Mouse (Mus musculus) thymus, adult 18-20 months (tissue): Measurements from ENCODE around the gene Adamtsl4.
A peak's percentile ranks its signal among the peaks of the same experiment; 100 is the strongest.
"Not testable (repeated sequence)": the region's sequence is repeated elsewhere in the genome, so short reads cannot be mapped to it uniquely, and the experiment has no call there.

ENCODE experiments used
- DNase-seq, 2 experiments: peaks; one replicate each; pipeline ENCODE4 v3.0.0; 2022; ENCODE audit warnings: mixed read lengths in 2 of 2

Adamtsl4 gene

DNA sequence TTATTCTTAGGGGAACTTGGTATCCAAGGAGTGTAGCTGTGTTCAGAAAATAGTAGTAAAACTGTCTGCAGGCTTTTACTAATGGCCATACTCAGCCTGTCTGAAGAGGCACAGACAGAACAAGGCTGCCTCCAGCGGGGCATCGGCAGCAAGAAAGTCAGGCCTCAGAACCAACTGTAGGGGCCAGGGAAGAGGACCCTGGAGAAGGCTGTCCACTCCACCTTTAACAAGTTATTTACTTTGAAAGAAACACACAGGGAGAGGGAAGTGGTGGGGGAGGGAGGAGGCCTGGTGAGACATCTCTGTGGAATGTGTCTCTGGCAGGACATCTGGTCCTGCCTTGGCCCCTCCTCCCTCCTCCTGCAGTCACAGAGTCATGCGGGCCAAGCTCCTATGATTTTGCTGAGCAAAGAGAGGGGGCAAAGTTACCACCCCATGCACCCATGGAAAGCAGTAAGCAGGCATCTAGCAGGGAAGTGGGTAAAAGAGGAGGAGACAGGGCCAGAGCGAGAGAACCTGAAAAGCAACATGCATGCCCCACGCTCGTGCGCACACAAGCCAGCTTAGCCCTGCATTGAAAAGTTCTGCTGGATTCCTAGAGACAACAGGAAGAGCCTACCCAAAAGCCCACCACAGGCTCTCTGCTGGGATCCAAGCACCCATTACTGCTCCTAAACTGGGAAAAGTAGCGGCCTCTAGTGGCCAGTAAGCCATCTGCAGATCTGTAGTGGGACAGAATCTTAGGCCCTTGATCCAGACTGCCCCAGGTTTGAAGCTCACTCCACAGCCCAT is 12.2 kb downstream of the Adamtsl4 start:
- peak; percentile 61 to 75 for DNase-seq

DNA sequence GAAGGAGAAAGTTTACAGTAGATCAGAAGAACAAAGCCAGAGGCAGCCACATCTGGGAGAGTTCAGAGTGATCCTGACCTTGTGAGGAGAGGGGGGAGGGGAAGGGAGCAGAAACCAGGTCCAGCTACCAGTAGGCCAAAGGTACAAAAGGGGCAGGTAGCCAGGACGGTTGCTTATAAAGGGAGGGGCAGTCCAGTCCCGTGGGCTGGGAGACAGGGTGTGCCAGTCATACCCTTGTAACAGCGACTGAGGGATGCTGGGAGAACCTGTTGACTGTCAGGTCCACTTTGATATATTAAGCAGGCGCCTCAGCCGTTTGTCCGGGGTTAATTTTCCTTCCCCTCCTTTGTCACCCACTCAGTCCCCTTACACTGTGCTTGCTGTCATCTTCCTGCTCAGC is 12.9 kb downstream of the Adamtsl4 start:
- peak in 1 of 2 experiments; percentile 62 for DNase-seq

DNA sequence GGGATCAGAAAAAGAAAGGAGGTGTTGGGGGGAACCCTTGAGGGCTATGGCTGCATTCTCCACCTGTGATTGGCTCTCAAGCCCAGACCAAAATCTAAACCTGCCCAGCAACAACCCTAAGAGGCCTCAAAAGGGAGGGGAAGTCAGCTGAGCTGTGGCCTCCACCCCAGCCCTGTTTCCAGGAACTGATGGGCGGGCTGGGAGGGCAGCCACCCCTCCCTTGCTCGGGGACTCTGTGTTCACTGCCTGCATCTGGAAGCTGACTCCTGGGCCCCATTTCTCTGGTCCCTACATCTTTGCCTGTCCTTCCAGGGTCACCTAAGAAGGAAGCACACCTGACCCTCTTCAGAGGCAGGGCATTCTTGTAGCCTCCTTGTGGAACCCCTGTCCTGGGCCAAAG is 13.5 kb downstream of the Adamtsl4 start:
- DNase-seq, result peak; percentile 77 to 90

DNA sequence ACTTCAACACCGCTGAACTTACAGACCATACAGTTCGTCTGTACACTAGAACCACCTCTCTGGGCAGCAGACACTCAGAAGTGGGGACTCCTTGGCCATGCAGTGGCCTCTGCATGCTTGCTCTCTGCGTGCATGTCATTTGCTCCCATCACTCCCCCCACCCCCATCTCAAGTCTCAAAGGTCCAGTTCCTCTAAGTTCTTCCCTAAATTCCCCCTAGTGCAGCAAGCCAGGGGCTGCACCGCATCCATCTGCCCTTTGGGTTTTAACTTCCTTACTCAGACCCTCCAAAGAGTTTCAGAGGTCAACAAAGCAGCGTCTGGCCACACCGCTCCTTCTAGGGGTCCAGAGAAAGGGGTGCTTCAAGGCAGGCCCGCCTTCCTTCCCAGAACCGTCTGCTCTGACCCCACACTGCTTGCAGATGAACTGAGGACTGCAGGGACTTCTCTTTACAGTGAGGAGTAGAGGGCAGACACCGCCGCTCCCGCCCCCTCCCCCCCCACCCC is 14.0 kb downstream of the Adamtsl4 start:
- peak in 1 of 2 experiments; percentile 36 for DNase-seq

DNA sequence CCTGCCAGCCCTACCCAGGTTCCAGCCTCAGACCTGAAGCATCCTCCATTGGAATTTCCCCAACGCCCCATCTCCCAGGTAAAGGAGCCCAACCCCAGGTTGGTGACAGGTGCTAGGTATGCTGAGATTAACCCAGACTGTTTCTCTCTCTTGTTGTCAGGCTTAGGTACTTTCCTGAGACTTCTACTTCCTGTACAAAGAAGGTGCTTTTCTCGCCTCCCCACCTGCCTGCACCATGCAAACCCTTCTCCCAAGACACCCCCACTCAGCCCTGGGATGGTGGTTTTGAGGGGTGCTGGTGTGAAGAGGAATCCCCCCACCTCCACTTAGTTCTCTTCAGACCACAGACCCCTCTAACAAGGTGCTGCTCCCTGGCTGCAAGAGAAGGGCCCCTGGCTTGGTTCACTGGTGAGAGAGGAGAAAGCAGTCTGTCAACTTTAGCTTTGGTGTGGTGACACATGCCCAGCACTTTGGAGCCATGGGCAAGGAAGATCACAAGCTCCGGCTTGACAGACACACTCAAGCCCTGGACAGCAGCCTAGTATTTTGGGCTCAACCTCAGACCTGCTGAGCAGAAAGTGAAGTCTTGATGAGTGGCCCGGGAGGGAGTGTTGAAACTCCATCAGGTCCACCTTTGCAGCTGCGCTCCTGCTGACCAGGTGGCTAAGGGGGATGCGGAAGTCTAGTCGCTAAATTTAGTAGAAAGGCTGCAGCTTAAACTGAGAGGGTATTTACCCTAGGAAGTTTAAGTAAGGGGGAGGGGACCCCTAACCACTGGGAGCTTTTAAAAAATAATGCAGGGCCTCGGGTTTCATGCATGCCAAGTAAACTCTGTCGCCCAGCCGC is 14.6 kb downstream of the Adamtsl4 start:
- peak; percentile 55 to 78 for DNase-seq

DNA sequence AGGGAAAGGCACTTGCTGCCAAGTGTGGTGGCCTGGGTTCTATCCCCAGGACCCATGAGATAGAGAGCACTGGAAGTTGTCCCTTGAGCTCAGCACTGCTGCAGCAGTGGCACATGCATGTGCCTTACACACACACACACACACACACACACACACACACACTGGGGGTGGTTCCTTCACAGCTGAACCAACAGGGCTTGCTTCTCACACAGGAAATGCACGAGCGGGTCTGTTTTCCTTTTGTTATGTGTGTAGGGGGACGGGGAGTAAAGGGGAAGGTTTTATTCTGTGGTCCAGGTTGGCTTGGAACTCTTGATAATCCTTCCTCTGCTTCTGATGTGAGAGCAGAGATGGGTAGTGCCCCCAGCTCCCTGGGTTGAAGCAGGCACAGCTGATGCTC is 15.3 kb downstream of the Adamtsl4 start:
- peak; percentile 59 to 82 for DNase-seq

DNA sequence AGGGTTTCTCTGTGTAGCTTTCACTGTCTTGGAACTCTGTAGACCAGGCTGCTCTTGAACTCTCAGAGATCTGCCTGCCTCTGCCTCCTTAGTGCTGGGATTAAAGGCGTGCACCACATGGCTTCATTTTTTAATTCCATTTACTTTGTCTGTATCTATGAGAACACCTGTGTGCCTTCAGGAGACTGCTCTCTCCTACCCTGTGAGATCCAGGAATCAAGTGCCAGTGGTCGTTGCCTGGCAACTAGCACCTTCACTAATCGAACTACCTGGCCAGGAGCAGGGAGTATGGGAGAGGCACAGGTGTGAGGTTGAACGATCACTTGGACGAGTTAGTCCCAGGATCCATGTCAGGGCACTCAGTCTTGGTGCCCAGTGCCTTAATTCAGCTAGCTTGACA is 16.5 kb downstream of the Adamtsl4 start:
- DNase-seq, result no peak

GRCm38 (mm10) chr3:95670419-95670818 is 17.3 kb downstream of the Adamtsl4 start:
- not testable (repeated sequence) for DNase-seq

DNA sequence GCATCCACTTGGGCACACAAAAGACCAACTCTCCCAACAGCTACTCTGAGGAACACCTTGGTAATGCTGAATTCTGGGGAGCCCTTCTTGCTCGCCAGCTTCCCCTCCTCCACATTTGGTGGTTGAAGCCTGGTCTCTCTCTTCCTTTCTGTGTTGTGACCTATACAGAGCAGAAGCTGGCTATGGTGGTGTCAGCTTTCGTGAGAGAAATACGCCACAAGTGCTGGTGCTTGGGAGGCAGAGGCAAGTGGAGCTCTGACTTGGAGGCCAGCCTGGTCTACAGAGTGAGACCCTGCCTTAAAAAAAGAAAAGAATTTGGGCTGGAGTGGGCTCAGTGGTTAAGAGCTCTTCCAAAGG is 18.4 kb downstream of the Adamtsl4 start:
- no peak for DNase-seq

- peak; percentile 72 to 88 for DNase-seq
Observed at GRCm38 (mm10) chr3:95668589-95669308, 19.0 kb downstream of the Adamtsl4 start.

DNA sequence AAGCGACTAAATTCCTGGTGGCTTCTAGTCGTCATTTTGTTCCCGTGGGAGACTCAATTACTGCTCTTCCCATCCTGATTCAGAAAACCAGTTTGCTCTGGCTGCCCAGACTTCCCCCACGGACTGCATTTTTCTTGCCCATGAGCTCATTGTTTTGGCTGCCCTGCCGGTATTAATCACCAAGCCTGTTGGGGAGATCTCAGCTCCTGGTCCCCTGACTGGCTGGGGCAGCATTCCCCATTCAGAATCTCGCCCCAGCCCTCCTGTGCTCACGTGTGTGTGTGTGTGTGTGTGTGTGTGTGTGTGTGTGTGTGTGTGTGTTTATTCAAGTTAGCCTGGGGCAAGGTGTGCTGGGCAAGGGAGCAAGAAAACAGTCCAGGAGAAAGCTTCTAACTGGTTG is 19.7 kb downstream of the Adamtsl4 start:
- DNase-seq, result no peak

DNA sequence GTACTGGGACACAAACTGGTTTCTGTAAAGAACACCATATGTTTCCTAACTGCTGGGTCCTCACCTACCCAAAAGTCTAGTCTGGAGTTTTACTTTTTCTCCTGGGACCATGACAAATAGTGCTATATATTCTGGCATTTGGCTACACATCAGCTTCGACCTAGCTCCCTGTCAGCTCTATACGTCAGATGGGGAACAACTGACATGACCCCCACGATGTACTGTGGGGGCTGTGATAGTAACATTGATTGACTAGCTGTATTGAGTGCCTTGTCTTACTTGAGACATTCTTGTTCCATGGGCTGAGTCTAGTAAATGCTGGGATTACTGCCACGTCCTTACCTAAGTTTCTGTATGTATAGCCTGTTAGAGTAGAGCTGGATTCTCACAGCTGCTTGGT is 20.2 kb downstream of the Adamtsl4 start:
- no peak for DNase-seq

GRCm38 (mm10) chr3:95666124-95666844 is 21.4 kb downstream of the Adamtsl4 start:
- peak; percentile 60 to 79 for DNase-seq

DNA sequence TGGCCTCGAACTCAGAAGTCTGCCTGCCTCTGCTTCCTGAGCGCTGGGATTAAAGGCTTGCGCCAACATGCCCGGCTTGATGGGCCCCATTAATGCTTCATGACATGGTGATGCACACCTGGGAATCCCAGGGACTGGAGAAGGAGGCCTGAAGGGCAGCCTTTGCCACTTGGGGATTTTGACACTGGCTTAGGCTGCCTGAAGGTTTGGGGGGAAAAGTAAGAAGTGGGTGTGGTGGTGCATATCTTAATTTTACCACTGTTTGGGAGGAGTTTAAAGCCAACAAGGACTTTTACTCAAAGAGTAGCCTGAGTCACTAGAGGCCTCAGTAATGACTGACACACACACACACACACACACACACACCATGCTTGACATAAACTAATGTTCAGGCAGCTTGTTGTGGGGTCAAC is 22.8 kb downstream of the Adamtsl4 start:
- no peak for DNase-seq

- DNase-seq, result no peak
Observed at GRCm38 (mm10) chr3:95663969-95664608, 23.6 kb downstream of the Adamtsl4 start.

- no peak for DNase-seq
Observed at GRCm38 (mm10) chr3:95663486-95663885, 24.2 kb downstream of the Adamtsl4 start.

DNA sequence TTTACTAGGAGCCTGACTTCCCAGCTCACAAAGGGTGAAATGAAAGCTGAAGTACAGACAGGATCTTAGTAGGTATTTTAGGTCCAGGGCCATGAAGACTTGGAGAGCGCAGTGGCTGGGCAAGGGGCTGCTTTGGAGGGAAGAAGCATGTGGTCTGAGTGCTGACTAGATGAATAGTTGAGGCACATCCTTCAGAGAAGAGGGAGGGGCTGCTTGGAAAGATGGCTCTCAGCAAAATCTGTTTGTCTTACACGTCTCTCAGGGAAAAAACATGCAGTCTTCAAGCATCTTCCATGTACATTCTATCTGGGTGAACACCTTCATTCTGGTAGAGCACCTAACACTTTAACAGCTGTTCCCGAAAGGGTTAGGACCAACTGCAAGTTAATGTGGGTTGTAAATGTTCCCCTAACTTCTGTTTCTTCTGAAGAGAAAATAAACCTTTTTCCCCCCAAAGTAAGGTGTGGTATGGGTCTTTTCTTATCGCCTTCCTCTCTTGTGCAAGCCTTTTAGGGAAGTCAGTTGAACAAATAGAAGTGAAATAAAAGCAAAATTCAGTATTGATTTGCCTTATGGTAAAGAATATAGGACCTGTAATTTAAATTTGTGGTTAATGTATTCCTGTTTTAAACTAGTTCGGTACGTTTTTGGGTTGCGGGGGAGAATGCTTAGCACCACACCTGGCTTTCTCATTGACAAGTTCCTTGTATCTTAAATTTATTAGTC is 24.8 kb downstream of the Adamtsl4 start:
- DNase-seq, result no peak

GRCm38 (mm10) chr3:95661945-95662715 is 25.6 kb downstream of the Adamtsl4 start:
- DNase-seq, result no peak

GRCm38 (mm10) chr3:95660788-95661478 is 26.8 kb downstream of the Adamtsl4 start:
- DNase-seq, result no peak

- DNase-seq, result no peak
Observed at GRCm38 (mm10) chr3:95659948-95660347, 27.8 kb downstream of the Adamtsl4 start.
